Mouse (Mus musculus): ENCODE measurements at regions not wholly inside any gene's neighbourhood (a gene's known extent, or its start where the extent isn't known, plus 50 kb on each side); places are given as distances from the start of the nearest gene placed in this dataset.
A peak's percentile ranks its signal among the peaks of the same experiment; 100 is the strongest.

DNA sequence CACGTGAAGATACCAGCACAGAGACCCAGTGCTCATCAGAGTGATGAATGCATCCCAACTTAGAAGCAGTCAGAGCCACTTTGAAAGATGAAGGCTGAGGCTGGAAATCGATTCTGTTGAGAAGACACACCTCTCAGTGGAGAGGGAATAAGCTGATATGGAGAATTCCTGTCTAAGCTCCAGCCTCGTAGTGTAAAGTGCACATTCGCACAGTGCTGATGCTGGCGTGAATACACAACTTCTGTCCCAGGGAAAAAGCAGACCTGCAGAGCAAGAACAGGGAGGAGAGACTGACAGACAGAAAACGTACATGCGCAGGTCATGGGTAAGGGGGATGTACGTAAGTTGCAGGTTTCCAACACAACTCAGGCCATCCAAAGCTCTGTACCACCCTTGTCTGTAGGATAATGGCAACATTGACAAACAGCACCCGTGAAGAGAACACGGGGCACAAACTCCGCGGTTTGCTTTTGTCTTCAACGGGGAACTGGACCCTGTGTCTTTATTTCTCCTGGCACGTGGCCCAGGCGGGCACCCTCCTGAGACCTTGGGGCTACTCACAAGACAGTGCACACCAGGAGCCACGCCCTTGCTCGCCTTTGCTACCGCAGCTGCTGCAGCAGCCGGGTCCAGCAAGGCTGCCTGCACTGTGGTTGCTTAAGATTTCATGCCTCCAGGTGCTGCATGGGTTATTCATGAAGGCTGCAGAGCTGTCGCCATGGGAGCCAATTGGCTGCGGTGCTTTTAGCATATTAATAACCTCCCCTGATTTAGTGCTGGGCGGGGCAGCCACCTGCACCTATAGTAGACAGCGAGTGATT is 434.3 kb downstream of the Cmpk2 start:
- DNase-seq (ENCODE audit: extremely low spot score, low spot score), result peak; percentile 64

DNA sequence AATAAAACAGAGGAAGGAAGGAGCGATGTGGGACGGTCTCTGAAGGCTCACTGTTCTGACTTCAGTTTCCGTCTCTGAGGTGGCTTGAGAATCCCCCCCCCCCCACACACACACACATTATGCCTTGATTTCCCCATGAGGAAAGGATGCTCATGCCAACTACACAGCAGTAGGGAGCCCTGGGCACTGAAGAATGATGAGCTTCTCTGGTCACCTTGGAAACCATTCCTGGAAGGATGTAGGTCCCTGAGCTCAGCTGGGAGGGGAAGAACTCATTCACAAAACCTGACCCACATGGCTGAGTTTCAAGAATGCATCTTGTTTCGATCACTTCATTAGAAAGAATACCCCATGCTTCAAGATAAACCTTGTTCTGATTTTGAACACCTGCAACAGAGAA is 422.2 kb downstream of the Cmpk2 start:
- no peak for DNase-seq (ENCODE audit: extremely low spot score, low spot score)

DNA sequence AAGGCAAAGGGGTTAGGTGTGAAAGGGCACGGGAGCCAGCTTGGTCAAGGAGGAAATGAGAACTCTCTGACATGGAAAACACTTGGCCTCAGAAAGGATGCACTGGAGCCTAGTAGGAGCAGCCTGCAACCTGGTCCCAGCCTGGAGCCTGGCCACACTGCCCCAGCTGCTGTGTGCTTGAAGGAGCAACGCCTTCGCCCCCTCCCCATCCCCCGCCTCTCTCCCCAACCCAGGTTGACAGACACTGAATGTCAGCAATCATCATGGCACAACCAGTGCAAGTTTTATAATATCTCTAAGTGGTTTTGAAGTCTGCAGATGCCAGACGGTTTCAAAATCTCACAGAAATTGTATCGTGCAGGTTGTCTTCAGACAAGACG is 417.6 kb downstream of the Cmpk2 start:
- no peak for DNase-seq (ENCODE audit: extremely low spot score, low spot score)

DNA sequence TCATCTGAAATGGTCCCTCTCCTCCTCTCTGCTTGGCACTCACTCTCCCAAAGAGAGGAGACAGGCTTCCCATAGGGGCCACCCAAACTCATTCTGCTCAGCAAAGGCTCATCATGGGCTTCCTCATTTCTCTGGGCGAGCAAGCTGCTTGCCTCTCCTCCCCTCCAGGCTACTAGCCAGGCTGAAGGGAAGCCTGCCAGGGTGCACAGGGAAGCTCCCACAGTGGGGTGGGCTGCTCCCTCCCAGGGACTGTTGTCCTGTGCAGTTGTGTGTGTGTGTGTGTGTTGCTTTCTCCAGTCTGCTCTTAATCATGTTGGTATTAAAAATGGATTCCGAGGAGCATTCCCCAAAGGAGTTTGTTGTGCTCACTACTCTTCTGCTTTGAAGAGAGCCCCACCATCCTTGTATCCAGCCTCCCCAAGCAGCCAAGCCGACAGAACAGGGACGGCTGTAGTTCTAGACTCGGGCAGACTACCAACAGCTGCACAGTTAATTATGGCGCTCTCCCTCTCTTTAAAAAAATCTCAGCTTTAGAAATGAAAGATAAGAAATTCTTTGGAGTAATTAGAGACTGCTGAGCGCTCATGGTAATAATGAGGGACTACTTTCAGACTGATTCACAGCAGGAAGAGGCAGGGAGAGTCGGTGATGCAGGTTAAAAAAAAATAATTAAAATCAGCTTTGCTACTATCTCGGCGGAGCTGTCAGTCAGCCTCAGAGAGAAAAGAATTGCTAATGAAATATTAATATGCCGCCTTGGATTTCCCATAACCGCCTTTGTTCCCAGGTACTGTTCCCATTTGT is 417.0 kb downstream of the Cmpk2 start:
- DNase-seq (ENCODE audit: extremely low spot score, low spot score), result no peak

DNA sequence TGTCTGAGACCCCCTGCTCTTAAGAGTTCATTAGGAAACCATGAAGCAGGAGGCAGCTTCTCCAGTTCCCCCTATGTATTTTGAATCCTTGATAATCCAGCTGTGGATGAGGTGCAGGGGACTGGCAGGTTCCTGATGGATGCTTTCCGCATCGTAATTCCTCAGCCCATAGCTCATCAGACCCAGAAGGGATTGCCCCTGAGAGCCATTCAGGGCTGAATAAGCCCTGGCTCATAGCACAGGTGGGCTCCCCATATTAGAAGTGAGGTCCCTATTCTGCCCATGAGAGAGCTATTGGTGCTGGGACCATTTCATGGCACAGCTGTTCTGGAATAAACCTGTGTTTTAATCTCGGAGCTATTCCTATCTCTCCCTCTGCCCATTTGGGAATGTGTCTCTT is 416.1 kb downstream of the Cmpk2 start:
- DNase-seq (ENCODE audit: extremely low spot score, low spot score), result no peak

DNA sequence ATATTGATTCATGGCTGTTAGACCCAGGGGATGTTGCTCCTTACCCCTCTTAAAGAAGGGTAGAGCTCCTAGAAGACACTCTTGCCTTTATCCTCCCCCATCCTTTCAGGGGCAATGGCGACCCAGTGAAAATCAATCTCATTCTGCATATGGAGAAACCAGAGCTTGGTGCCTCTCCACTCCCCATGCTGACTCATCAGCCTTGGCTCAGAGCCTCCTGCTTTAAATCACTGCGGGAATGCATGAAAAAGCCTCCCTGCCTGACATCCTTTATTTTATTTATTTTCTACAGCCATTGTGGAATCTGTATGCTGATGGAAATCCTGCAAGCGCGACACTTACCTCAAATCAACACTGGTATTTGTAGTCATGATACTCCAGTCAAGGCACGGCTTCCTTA is 415.2 kb downstream of the Cmpk2 start:
- DNase-seq (ENCODE audit: extremely low spot score, low spot score), result no peak

DNA sequence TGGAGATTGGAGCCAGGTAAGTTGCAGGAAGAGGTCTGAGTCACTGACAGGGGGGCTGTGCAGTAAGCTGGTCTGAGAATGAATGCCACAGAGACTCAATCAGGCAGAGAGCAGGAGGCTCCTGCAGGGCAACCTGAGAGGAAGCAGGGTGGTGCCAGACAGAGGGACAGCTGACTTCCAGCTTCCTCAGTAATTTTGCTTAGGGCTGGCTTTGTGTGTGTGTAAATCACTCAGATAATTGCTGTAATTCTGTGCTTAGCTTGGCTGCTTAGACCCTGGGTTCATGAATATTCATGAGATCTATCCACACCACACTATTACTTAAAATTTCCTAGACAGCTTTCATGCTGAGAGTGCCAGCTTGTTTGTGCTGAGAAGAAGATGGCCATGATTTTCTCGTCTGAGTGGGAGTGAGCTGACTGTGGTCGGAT is 408.7 kb downstream of the Cmpk2 start:
- no peak for DNase-seq (ENCODE audit: extremely low spot score, low spot score)

DNA sequence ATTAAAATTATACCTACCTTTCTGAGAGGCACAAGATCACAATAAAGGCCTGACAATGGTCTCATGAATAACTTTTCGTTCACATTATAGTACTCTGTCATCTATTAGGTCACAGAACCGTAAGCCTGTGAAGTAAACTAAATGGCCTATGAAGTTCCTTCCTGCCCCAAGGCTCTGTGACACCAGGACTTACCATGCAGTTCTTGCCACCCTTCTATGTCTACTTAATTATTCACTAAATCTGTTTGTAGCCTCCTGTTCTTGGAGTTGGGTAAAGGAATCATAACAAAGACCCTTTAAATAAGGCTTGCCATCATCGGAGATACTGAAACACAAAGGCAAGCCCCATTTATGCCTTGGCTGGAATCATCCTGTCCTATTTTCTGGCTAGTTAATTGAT is 408.3 kb downstream of the Cmpk2 start:
- no peak for DNase-seq (ENCODE audit: extremely low spot score, low spot score)

DNA sequence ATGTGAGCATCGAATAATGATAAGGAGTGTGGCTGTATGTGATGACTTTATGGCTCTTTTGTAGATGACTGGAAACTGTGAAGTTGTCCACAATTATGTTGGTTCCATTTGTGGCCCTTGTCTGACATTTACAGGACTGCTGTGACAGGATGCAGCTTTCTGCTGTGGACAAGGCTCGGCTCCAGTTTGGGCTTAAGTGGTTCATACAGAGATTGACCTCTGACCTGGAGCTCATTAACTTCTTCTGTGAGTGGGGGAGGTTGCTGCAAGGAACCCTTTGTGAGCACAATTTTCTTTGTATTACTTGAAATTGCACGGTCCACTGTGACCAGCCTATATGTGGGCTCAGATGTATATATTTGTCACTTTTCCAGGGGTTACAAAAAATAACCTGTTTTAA is 403.5 kb downstream of the Cmpk2 start:
- no peak for DNase-seq (ENCODE audit: extremely low spot score, low spot score)

DNA sequence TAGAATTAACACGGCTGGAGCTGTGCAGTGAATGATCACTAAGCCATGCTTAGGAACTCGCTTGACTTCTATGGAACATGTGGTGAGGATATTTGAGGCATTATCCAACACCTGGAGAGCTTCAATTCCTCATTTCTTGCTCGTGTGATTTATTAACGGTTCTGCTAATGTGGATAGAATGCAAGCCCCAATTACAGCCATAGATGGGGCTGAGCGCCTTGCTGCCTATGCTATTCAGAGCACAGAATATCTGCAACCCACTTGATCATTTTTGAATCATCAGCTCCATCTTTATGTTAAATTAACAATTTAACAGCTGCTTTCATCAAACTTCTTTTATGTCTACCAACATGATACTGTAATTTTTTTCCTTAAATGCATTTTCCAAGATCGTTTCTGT is 398.7 kb downstream of the Cmpk2 start:
- no peak for DNase-seq (ENCODE audit: extremely low spot score, low spot score)

DNA sequence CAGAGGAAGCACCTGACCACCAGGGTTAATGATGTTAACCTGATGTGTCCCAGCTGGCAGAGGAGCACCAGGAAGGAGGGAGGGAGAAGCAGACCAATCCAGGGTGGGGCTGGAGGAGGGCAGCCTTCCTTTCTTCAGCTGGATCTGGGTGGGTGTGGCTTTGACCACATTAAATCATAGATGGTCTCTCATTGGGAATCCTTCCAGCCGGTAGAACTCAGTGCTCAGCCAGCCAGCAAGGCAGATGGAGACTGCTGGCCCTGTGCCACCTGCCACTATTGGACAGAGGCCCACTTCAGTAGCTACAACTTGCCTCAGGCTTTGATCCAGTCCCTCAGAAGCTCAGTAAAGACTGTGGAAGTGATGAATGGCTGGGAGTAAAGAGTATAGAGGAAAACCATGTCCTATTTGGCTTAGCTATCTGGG is 386.1 kb downstream of the Cmpk2 start:
- no peak for DNase-seq (ENCODE audit: extremely low spot score, low spot score)

DNA sequence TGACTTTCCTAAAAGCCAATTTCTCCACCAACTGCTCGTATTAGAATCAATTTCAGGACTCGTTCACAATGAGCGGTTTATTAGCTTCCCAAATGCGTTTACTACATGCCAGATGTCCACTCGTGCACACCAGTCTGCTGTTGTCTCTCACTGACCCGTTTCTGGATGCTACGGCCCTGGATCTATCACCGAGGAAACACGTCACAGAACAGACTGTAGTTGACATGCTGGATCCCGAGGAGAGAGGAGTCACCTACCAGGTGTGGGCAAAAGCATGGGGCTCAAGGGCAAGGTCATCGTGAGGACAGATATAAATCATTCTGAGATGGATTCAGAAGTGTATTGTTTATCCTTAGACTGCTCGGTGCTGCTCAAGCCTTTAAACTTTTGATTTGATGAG is 375.9 kb downstream of the Cmpk2 start:
- DNase-seq (ENCODE audit: extremely low spot score, low spot score), result peak; percentile 45

DNA sequence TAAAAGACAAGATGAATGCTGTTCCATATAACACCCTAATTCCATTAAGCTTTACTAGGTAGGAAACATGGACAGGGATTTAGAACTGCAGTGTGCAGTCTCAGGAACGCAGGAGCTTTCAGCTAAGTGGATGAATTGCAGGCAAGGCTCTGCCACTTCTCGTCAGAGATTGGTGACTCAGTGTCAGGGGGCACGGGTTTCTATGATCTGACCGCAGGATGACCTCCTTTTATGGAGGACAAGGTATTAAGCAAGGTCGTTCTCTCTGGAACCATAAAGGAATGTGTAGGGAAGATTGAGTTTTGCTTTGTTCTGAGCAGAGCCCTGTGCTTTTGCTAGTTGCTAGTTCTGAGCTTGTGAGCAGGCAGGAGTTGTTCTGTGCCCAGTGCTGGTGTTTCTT is 373.7 kb downstream of the Cmpk2 start:
- peak; percentile 44 for DNase-seq (ENCODE audit: extremely low spot score, low spot score)

DNA sequence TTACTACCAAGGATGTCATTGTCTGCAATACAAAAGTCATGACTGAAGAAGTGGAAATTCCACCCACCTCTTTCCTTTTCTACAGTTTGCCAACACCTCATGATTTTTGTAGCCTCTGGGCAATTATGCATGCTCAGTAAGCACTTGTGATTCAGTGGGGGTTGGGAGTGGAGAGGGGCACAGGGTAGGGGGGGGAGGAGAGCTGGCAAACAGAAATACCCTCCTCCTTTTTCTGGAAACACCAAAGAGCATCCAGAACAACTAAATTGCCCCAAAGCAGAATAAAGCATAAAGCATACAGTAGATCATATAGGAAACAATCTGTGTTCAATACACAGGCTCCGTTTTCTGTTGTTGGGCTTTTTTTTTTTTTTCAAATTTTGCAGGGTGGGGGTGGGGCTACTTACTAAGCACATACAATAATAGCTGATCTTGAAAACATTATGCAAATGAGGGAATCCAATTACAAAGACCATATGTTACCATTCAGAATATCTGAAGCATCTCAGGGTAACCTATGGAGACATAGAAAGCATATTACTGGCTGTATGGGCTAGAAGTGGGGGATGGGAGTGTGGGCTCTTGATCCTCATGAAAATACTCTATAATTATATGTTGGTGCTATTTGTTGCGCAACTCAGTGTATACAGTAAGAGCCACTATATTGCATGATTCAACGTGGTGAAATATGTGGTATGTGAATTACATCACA is 352.4 kb downstream of the Cmpk2 start:
- peak; percentile 11 for DNase-seq (ENCODE audit: extremely low spot score, low spot score)

DNA sequence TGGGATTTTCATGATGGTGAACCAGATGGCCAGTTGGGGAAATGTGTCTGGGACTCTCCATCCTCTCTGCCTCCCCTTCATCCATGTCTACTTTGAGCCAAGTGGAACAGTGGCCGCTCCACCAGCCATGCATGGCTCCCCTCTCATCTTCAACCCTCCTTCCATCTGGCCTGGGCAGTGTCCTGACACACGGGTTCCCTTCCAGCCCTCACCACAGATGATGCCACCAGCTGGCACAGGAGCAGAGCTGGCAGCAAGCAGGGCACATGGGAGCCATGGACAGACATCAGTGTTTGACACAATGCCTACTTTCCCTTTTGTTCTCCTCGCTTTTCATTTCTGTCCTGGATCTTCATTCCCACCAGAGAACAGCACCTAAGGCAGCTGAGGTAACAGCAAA is 348.9 kb downstream of the Cmpk2 start:
- DNase-seq (ENCODE audit: extremely low spot score, low spot score), result peak; percentile 2

DNA sequence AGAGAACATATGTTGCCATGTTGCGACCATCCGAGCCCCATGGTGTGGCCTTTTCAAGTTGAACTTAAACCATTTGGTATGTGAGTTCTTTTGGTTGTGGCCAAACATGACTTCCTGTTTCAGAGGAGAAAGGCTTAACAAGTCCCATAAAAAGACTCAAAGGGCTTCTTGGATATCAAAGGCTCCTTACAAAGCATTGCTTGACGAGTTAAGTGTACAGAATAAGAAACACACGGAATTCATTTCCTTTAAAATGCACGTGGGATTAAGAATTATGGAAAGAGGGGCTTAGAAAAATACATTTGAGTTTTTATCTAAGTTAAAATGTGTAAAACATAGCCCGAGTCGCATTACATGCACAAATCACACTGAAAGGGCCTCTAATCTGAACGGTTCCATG is 346.8 kb downstream of the Cmpk2 start:
- DNase-seq (ENCODE audit: extremely low spot score, low spot score), result no peak

DNA sequence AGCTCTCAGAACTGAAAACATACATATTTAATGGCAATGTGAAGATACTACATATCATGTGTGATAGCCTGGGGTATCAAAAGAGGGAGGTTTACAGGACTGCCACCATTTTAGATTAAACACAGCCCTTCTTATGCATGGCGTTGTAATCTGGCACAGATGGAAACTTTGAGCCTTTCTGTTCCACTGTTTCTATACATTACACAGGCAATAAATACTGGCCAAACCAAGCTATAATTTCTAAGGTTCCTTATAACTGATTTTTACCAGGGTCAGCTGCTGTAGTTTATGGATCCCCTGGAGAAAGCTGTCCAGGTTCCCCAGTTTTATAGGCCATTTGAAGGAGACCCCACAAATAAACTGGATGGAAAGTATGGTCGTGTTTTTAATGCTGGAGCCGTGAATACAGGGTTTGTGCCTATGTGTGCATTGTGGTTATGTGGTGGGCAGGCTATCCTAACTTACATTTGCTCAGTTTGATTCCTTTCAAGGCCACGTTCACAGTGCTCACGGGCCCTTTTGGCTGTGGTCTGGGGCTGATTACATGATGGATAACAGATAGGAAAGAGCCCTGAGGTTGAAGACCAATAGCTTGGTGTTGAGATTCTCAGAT is 341.7 kb downstream of the Cmpk2 start:
- DNase-seq (ENCODE audit: extremely low spot score, low spot score), result no peak

DNA sequence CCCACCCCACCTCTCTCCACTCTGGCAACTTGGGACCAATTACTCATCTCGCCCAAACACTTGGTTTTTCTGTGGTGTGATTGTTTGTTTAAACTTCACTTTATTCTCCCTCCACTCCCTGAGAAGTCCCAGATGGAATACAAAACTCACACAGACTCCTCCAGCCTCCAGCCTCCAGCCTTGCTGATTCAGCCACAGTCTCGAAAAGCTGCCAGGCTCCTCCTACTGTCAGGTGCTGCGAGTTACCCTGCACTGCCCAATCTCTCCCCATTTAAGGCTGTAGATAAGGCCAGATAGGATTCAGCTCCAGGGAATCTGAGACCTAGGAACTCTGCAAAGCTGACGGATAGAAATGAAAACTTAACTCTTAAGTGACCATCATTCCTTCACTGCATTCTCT is 340.7 kb downstream of the Cmpk2 start:
- DNase-seq (ENCODE audit: extremely low spot score, low spot score), result no peak

DNA sequence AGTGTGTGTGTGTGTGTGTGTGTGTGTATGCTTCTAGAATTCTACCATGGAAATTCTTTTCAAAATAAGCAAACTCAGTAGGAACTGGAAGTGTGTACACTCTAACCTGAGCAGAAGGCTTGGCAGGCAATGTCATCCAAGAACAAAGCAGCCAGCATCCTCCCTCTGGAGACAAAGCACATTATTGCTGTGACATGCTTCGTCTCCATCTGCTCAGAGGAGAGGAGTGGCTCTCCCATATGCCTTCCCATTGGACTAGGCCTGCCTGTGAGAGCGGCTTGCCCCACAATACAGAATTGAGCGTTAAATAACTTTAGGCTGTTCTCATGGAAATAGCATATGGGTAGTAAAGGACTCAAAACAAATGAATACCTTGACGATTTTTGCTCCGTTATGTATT is 333.5 kb downstream of the Cmpk2 start:
- DNase-seq (ENCODE audit: extremely low spot score, low spot score), result no peak

DNA sequence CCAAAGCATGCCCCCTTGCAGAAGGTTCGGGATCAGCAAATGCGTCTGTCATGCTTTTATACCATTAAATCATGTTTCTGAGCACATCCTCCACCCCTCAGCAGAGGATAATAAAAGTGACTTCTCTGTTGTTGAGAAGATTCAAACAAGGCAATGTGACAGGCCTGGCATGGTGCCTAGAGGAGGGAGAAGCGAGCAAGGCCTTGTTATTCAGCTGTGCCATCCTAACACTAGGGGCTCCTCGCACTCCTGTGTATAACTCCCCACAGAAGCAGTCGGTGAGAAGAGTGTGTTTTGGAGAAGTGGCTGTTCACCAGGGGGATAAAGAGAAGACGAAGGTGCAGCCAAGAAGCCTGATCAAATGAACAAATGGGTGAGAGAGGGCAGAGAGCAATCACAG is 330.3 kb downstream of the Cmpk2 start:
- no peak for DNase-seq (ENCODE audit: extremely low spot score, low spot score)

DNA sequence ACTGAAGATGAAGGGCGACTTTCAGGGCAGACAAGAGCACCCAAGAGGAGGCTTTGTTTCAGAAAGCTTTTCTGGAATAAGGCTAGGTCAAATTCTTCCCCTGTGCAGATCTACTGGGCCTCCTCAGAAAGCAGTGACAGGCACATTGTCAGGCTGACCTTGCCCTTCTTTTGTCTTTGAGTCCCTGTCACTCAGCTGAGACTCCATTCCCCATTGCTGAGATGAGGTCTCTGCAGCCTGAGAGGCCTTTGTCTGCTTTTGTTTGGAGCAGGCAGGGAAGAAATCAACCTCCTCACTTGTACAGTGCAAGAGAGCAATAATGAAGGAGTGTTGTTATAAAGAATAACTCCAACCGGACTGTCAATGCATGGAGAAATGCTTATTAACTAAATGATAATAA is 327.4 kb downstream of the Cmpk2 start:
- DNase-seq (ENCODE audit: extremely low spot score, low spot score), result no peak

DNA sequence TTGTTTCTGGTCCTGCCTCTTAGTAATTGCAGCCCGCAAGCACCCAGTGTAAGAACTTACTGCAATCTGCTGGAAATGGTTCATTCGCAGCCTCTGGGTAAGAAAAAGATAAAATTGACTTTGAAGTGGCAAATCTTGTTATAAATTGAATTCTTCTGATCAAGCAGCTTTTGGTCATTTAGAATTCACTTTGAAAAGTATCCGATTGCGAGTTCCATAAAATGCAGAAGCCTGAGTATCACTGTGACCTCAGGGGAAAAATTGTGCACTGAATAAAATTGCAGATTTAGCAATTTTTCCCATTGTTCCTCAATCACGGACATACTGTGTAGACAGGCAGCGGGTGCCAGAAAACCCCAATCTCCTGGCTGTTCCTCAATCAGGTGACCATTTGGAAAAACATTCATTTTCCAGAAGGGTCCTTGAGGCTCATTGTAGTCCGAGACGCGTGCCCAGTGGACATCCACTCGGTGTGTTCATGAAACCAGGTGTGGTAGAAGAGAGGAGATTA is 320.4 kb downstream of the Cmpk2 start:
- DNase-seq (ENCODE audit: extremely low spot score, low spot score), result no peak

Data from neural tube, embryonic 10.5 days (tissue).